Mouse (Mus musculus): ENCODE measurements around the gene Sidt1. TPM values are rescaled to one million over a fixed set of nuclear protein-coding genes. Genes with fewer than 3 reads are reported as not detected.

The Sidt1 gene
- polyA plus RNA-seq, 1 experiment, result 9.9 TPM

DNA sequence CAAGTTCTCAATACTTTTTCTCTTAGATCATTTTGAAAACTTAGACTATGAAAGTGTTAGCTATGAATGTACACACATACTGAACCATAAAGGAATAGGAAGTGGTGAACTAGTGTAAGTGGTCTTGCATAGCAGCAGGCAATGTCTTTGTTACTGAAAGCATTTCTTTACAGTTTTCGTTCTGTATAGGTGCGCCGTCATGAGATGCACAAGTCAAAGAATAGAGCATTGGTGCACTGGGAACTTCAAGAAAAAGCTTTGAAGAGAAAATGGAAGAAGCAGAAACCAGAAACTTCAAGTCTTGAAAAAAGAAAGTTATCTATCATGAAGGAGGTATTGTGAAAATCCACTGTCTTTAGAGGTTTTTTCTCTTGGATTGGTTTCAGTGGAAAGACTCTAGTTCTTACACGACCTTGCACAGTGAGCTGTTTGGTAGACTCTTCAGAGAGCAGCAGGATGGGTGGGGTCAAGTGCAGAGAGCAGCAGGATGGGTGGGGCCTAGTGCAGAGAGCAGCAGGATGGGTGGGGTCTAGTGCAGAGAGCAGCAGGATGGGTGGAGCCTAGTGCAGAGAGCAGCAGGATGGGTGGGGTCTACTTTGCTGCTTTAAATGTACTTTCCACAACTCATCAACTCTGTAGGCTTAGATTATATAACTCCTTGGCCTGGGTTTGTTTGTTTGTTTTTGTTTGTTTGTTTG lies 24.7 kb upstream of the Sidt1 start:
- Histone ChIP-seq H3K4me1 (replicated peaks; ENCODE audit: control insufficient read depth, insufficient read depth, low read length) (peaks cover 2% of the 10 kb centered on the region), H3K4me3 (ENCODE audit: control insufficient read depth, insufficient read depth, low read length) (no peak overlapping the region), H3K36me3 (ENCODE audit: control insufficient read depth, insufficient read depth, low read length) (no peaks in the 10 kb centered on the region), H3K27ac (ENCODE audit: control insufficient read depth, insufficient read depth, low read length) (no peak overlapping the region), H3K27me3 (ENCODE audit: control insufficient read depth, insufficient read depth, low read length) (no peaks in the 10 kb centered on the region)
- WGBS, result 49% methylated on average over 4 of the region's 4 CpGs
- no peak for TF ChIP-seq POLR2A (IDR thresholded peaks at IDR 0.05; ENCODE audit: control insufficient read depth, extremely low read depth, insufficient read depth, low read length, poor library complexity)
- TF ChIP-seq CTCF (IDR thresholded peaks at IDR 0.05; ENCODE audit: borderline replicate concordance, control insufficient read depth, extremely low read depth, insufficient read depth, low read length, poor library complexity), result no peak
- DNase-seq, result peak; percentile 76

DNA sequence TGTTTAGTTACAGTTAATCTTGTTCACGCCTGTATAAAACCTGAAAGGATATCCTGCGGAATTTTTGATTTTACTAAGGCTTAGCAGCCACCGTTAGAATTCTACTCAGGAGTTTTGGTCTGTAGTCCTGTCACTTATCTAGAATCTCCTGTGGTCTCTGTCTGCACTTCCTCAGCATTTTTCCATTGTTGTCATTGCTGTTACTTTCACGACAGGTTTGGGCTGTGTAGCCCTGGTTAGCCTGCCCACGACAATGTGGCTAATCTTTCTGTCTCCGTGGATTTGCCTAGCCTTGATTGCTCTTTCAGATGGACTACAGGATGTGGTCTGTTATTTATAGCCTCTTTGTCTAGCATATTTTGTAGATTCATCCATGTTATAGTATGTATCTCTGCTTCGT lies 23.3 kb upstream of the Sidt1 start:
- no peak for DNase-seq
- TF ChIP-seq POLR2A (IDR thresholded peaks at IDR 0.05; ENCODE audit: control insufficient read depth, extremely low read depth, insufficient read depth, low read length, poor library complexity) (no peak), CTCF (IDR thresholded peaks at IDR 0.05; ENCODE audit: borderline replicate concordance, control insufficient read depth, extremely low read depth, insufficient read depth, low read length, poor library complexity) (no peak)
- Histone ChIP-seq H3K27ac (ENCODE audit: control insufficient read depth, insufficient read depth, low read length) (no peak overlapping the region), H3K36me3 (ENCODE audit: control insufficient read depth, insufficient read depth, low read length) (no peaks in the 10 kb centered on the region), H3K27me3 (ENCODE audit: control insufficient read depth, insufficient read depth, low read length) (no peaks in the 10 kb centered on the region), H3K4me1 (replicated peaks; ENCODE audit: control insufficient read depth, insufficient read depth, low read length) (peaks cover 2% of the 10 kb centered on the region), H3K4me3 (ENCODE audit: control insufficient read depth, insufficient read depth, low read length) (no peak overlapping the region)
- 36% methylated on average over 7 of the region's 7 CpGs for WGBS

DNA sequence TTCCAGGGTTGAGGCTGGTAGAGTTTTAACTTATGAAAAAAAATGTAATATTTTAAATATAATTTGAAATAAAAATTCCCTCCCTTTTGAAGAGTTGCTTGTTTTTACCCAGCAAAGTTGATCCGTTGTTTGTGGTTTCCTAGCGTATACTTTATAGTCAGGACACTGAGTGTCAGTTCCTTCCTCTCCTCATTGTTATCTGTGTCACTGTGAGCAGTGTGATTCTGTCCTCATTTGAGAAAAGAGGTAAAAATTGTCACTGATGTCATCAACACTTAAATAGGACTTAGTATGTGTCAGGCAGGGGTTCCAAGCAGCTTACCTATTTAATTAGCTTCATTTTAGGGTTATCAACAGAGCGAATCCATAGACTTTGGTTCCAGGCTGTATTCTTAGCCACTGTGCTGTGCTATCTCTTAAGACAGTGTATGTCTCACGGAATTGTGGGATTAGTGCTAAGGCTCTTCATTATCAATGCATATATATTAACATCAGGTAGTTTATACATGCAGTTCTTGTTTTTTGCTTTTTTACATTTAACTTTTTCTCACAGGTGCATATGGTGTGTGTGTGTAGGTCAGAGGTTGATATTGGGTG lies 16.9 kb upstream of the Sidt1 start:
- 32% methylated on average over 4 of the region's 4 CpGs for WGBS
- no peak for DNase-seq

DNA sequence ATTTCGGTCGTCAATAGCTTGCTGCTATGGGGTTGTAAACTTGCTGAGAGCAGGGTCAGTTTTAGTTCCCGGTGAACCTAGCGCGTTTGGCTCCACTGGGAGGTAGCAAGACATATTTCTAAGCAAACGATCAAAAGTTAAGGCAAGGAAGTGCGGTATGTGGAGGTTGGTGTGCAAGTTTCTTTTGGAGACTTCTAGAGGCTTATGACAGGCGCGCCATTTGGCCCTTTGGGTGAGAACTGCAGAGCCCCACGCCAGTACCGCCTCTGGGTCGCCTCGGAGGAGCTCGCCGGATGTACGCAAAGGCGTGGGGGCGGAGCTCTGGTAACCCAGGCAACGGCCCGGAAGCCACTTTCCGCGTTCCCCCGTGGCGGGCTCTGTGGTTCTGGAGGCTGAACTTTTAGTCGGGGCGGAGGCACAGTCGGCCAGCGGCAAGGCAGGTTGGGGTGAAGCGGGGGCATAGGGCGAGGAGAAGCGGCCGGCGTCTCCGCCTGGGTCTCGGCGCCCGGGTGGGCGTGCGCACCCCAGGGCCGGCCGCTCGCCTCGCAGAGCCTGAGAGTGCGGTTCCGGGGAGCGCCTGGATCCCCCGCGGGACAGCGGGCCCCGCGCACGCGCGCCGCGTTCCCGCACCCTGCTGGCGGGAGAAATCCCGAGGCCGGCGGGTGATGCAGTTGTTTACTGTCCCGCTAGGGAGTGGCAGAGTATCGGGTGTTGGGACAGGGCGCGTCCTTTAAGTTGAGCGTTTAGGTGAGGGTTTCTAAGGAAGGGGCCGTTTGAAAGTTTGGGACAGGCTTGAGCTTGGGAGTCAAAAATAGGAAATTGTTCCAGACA lies 14.3 kb upstream of the Sidt1 start, which contains the start of gene Spice1:
Gene Spice1 (plus strand): TSS at position 51 of the 831 bp plus-strand sequence.
- DNase-seq, result peak; percentile 96
- Histone ChIP-seq H3K27me3 (ENCODE audit: control insufficient read depth, insufficient read depth, low read length) (no peaks in the 10 kb centered on the region), H3K36me3 (ENCODE audit: control insufficient read depth, insufficient read depth, low read length) (no peaks in the 10 kb centered on the region), H3K4me1 (replicated peaks; ENCODE audit: control insufficient read depth, insufficient read depth, low read length) (peaks cover 9% of the 10 kb centered on the region), H3K4me3 (ENCODE audit: control insufficient read depth, insufficient read depth, low read length) (peak within 1 kb of the TSS; percentile 94), H3K27ac (ENCODE audit: control insufficient read depth, insufficient read depth, low read length) (peak within 1 kb of the TSS; percentile 65)
- TF ChIP-seq POLR2A (IDR thresholded peaks at IDR 0.05; ENCODE audit: control insufficient read depth, extremely low read depth, insufficient read depth, low read length, poor library complexity) (peak; percentile 76; the same call in 1 of the 2 replicates), CTCF (IDR thresholded peaks at IDR 0.05; ENCODE audit: borderline replicate concordance, control insufficient read depth, extremely low read depth, insufficient read depth, low read length, poor library complexity) (peak; percentile 76; the same call in 1 of the 2 replicates)
- under 1% methylated on average over 67 of the region's 67 CpGs for WGBS

More for the DNA sequence above, 16.9 kb upstream of the Sidt1 start:
- peaks cover 9% of the 10 kb centered on the region for H3K4me1 ChIP-seq (replicated peaks; ENCODE audit: control insufficient read depth, insufficient read depth, low read length)
- no peaks in the 10 kb centered on the region for H3K27me3 ChIP-seq (ENCODE audit: control insufficient read depth, insufficient read depth, low read length)
- H3K4me3 ChIP-seq (ENCODE audit: control insufficient read depth, insufficient read depth, low read length), result no peak overlapping the region
- no peaks in the 10 kb centered on the region for H3K36me3 ChIP-seq (ENCODE audit: control insufficient read depth, insufficient read depth, low read length)
- H3K27ac ChIP-seq (ENCODE audit: control insufficient read depth, insufficient read depth, low read length), result no peak overlapping the region
- TF ChIP-seq POLR2A (IDR thresholded peaks at IDR 0.05; ENCODE audit: control insufficient read depth, extremely low read depth, insufficient read depth, low read length, poor library complexity) (no peak), CTCF (IDR thresholded peaks at IDR 0.05; ENCODE audit: borderline replicate concordance, control insufficient read depth, extremely low read depth, insufficient read depth, low read length, poor library complexity) (no peak)

DNA sequence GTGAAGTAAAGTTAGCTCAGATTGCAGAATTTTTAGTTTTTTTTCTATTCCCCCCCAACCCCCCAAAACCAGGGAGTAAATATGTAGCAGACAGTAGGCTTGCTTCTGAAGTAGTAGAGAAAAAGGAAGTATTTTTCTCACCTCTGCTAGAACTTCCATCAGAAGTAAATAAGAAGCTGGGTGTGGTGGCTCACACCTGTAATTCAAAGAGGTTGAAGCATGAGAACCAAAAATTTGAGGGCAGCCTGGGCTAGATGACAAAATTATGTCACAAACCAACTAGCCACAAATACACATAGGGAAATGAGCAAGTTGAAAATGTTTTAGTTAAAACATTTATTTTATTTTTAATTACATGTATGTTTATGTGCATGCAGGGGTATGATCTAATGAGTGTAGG lies 4.5 kb upstream of the Sidt1 start:
- no peak for DNase-seq
- Histone ChIP-seq H3K27me3 (ENCODE audit: control insufficient read depth, insufficient read depth, low read length) (no peaks in the 10 kb centered on the region), H3K4me1 (replicated peaks; ENCODE audit: control insufficient read depth, insufficient read depth, low read length) (no peaks in the 10 kb centered on the region), H3K27ac (ENCODE audit: control insufficient read depth, insufficient read depth, low read length) (no peak overlapping the region), H3K36me3 (ENCODE audit: control insufficient read depth, insufficient read depth, low read length) (no peaks in the 10 kb centered on the region), H3K4me3 (ENCODE audit: control insufficient read depth, insufficient read depth, low read length) (no peak overlapping the region)
- TF ChIP-seq POLR2A (IDR thresholded peaks at IDR 0.05; ENCODE audit: control insufficient read depth, extremely low read depth, insufficient read depth, low read length, poor library complexity) (no peak), CTCF (IDR thresholded peaks at IDR 0.05; ENCODE audit: borderline replicate concordance, control insufficient read depth, extremely low read depth, insufficient read depth, low read length, poor library complexity) (no peak)

Measured in thymus, adult 2 months (tissue).